Mouse (Mus musculus) left cerebral cortex, adult 9 months (tissue): ENCODE measurements around the gene Rnf187.

Experiments used
- DNase-seq, 2 experiments: peaks; one replicate each; pipeline ENCODE4 v3.0.0; 2022; ENCODE audit warnings: low spot score in 2 of 2

Rnf187 gene

DNA sequence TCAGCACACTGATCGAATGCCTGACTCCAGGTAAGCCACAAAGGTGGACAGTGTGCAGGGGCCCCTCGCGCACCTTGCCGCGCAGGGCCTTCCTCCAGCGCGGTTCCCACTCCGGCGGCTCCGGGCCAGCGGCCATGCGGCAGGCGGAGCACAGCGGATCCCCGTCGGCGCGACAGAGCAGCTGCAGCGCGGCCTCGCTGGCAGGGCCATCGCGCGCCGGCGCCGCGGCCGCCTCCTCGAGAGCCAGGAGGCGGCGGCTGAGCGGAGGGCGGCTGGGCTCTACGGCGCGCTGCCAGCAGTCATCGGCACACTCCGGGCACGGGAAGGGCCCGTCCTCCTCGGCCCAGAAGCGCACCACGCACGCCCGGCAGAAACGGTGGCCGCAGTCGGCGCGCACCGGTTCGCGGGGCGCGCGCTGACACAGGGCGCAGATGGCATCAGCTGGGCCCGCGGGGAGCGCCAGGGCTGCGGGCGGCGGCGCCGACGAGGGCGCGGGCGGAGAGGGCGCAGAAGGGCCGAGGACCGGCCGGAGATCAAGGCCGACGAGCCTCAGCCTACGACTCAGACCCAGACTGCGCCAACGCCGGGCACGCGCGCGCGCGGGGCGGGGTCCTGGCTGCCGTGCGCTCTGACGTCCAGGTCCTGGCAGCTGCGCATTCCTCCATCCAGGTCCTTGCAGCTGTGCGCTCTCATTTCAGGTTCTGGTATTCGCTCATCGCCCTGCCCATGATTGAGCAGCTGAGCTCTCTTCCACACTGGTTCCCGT lies at the start of gene Rnf187:
TSS of gene Rnf187 (minus strand) at position 595 of the 766 bp plus-strand sequence.
- peak; percentile 83 to 93 for DNase-seq

DNA sequence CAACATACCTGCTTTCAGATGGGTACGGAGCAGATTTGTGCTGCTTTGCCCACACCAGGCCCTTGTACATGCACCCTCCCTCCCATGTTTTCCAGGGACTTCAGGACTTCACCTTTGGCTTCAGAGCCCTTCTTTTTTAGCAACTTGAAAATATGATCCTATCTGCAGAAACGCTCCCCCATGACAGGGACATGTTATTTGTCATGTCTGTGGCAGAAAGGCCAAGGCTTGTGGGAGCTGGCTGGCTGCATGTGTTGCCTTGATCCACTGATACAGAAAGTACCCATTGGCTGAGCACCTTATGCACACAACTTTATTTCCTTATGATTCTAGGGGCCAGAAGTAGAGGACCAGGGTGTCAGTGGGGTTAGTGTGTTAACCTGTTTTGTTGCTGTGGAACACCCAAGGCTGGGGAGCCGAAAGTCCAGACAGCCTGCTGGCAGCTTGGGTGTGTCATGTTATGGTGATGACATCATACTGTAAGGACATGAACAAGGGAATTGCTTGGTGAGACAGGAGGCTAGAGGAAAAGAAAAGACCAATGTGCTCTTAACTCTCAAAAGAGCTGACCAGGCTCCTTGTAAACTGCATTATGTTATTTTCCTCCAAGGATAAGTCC lies 46.7 kb upstream of the Rnf187 start:
- DNase-seq: no peak

DNA sequence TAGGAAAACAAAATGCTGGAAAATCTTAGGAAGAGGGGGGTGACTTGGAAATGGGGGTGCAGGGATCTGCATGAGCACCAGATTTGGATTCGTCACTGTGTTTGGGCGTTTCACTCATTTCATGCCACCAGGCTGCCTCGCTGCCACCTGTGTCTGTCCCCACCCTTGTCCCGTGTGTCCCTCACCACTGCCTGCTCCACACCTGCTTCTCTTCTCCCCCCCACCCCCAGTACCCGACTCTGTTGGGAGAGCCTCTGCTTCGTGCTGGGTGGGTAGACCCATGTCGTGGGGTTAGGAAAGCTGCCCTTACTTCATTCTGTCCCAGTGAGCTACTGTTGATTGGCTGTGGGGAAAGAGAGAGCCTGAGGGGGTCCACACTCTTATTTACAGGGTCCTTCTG lies 45.9 kb upstream of the Rnf187 start:
- no peak for DNase-seq

DNA sequence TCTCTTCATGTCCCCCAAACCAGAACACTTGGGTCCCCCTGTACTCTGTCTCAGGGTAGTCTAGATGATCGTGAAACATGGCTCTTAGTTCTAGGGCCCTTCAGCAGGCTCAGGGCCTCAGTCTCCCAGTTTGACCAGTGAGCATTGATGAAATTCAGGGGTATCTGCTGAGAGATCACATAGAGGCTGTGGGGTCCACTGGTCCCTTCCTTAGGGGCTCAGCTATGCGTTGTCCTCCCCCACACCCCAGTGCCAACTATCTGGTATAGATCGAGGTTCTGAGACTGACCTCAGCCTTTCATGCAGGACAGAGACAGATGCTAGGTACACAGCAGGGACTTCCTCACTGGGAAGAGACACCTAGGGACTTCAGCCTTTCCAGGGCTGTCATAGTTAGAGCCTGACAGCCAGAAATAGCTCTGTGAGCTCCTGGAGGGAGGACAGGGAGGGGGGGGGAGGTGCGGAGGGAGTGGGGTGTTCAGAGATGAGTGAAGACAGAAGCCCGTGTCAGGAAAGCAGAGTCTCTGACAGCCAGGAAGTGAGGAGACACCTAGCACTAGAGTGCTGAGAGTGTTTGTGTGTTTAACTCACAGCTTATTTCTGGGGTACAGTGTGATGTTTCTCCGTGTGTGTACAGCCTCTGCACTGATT lies 45.1 kb upstream of the Rnf187 start:
- no peak for DNase-seq

DNA sequence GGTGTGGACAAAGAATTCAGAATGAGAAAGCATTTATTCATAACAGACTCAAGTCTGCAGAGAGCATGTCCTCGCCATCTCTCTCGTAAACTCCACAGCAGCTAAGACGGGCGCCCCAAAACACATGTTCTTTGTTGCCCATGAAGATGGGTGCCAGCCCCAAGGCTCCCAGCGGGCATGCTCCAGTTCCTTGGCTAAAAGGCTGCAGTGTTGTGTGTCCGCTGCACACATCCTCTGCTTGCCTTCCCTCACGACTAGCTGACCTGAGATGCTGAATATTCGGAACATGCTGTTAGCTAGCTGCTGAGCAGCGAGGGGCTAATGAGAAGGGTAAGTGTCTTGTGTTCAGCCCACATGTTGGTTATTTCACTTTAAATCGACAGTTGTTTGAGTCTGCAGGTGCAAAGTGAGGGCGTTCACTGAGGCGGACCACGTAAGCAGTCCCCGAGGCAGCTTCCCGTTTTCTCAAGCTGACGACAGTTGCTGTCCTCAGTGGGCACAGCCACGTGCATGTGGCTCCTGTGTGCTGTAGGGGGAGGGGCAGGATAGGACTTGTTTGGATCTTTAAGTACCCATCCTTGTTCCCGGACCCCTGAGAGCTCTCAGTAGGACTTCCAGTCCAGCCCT lies 43.9 kb upstream of the Rnf187 start:
- no peak for DNase-seq

DNA sequence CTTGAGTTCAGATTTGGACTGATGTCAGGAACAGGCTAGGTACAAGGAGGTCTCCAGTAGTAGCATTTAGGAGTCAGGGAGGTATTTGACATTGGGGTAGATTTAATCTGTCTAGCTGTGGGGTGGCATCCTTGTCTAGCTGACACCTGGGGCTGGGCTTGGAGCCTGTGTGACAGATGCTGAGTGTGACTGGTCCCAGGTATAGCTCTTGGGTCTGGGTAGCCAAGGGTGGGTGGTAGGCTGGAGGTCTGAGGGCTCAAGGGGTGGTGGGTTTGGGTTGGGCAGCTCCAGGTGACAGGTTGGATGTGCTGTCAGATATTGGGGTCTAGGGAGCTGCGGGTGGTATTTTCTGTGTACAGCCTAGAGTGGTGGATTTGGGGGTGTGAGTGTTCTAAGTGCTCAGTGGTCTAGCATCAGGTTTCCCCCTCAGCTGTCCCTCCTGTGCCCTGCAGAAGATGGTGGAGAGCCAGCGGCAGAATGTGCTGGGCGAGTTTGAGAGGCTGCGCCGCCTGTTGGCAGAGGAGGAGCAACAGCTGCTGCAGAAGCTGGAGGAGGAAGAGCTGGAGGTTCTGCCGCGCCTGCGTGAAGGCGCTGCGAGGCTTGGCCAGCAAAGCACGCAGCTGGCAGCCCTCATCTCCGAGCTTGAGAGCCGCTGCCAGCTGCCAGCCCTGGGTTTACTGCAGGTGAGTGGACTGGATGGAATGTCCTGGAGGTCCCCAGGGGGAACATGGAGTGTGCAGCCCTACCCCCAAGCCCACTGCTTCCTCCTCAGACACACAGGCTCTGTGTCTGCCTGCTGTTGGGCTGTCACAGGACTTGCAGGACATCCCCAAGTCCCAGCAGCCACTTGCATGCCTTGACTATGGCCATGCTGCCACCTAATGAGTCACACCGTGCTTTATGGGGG lies 43.1 kb upstream of the Rnf187 start:
- peak; percentile 58 to 78 for DNase-seq

DNA sequence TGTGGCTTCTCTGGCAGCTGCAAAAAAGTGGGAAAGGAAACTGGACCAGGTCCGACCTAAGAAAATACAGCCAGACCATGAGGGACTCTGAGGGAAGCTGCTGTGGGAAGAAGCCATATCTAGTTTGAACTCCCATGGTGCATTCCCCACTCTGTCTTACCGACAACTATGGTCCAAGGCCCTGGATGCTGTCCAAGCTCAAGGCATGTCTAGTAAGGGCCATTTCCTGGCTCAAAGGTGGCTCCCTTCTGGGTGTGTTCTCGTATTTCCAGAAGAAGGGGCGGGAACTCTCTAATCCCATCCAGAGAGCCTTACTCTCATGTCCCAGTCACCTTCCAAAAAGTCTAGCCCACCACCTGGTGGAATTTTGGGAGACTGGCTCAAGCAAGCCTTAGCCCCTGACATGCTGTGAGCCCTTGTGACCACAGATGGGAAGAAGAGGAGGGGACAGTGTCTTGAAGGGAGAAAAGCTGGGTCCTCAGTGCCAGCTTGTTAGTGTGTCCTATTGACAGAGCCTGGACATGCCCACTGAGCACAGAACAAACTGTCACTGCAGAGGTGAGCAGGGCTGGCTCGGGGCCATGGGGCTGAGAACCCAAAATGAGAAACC lies 41.8 kb upstream of the Rnf187 start:
- no peak for DNase-seq

DNA sequence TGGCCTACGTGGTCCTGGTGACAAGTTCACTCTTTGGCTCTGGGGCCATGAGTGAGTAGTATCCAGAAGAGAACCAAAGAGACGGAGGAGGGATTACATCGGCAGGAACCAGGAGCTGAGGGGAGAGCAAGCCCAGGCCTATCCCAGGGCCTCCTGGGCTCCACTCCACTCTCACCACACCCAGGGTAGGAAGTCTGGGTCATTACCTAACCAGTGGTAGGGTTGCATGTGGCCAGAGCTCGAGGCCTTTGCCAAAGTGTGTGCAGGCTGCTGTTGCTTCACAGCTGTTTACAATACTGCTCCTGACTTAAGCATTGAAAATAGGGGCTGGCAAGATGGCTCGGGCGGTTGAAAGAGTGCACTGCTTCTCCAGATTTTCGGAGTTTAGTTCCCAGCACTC lies 40.9 kb upstream of the Rnf187 start:
- no peak for DNase-seq

DNA sequence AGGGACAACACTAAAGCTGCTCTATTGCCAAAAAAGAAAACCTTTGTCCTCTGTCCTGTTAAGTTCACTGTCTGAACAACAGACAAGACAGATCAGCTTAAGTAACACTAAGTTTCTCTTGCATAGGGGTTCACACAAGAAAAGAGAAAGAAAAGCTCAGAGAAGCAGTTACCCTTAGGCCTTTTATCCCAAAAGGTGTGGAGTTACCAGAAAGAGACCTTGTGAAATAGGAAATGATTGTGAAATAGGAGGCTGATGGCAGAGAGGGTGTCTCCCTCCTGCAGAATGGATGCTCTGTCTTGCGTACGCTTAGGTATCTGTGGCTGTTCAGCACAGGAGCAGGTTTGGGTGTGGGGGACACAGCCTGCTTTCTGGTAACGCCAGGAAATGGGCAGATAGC lies 40.5 kb upstream of the Rnf187 start:
- no peak for DNase-seq

DNA sequence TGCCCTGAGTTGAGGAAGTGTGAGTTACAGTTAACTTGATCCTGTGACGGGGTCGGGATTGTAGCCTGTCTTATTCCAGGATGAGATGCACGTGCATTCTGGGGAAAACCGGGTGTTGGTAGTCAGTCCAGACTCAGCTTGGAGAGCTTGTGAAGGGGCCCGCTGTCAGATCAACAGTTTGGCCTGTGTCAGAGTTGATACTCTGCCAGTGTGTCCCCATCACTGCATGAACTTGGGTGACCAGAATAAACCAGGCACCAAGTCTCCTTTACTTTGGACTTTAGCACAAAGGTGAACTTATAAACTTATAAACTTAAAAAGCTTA lies 40.0 kb upstream of the Rnf187 start:
- DNase-seq: no peak

DNA sequence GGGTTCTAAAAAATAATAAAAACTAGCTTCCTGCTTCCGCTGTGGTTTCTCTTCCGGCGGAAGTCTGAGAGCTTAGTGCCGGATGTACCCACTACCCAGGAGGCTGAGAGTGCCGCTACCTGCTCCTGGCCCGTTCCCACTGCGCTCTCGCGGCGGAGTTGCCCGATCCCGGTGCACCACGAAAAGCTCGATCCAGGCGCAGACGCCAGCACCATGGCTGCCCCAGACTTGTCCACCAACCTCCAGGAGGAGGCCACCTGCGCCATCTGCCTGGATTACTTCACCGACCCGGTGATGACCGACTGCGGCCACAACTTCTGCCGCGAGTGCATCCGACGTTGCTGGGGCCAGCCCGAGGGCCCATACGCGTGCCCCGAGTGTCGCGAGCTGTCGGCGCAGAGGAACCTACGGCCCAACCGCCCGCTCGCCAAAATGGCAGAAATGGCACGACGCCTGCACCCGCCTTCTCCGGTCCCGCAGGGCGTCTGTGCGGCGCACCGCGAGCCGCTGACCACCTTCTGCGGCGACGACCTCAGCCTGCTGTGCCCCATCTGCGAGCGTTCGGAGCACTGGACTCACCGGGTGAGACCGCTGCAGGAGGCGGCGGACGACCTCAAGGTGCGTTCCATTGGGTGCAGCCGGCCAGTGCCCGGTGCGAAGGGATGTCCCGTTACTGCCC lies 39.5 kb upstream of the Rnf187 start, which contains the start of gene Trim11:
TSS of gene Trim11 (plus strand) at position 67 of the 679 bp plus-strand sequence.
- no peak for DNase-seq

DNA sequence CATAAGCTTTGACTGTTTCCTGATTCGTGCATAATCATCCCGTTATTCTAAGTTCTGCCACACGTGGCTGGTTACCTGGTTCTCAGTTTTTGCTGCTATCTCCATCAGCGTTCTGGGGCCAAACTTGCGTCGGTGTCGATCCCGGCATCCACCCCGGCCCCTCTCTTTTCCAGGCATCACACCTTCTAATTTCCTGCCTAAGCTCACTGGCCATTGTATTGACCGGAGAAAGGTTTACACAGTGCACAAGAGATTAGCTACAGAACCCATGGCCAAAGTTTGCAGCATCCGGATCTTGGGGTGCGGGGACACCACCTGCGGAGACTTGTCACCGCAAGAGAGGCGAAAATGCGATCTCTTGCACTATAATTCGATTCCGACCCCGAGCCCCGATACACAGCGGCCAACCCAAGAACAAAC lies 38.9 kb upstream of the Rnf187 start:
- DNase-seq: no peak

DNA sequence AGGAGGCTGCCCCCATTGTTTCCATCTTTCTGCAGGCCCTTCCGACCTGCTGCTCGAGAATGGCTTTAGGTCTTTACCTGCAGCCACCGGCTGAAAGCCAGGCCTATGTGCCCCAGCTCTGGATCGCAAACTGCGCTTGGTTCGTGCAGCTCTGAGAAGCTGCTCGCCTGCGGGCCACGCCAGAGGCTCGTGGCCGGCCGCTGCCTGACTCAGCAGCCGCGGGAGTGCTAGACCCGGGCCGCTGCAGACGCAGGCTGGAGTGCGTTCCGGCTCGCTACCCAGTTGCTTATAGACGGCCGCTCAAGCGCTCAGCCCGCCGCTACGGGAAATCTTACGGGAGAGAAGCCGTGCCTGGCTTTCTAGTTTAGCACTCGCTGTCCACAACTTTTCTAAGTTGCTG lies 38.4 kb upstream of the Rnf187 start:
- no peak for DNase-seq

DNA sequence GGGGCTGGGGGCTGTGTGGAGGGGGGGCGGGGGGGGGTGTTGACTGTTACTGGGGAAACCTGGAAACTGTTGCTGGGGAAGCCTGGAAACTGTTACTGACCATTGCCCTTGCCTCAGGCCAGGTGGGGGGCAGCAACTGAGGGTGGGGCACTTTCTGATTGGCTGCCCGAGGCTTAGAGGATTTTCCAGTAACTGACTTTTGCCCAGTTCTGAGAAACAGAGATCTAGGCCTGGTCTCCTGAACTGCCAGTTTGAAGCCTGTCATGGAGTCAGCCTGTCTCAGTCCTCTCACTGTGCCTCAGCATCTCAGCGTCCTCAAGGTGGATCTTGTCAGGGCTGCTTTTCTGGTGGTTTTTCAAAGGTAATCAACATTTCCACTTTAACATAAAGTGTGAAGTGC lies 35.7 kb upstream of the Rnf187 start:
- DNase-seq: no peak

DNA sequence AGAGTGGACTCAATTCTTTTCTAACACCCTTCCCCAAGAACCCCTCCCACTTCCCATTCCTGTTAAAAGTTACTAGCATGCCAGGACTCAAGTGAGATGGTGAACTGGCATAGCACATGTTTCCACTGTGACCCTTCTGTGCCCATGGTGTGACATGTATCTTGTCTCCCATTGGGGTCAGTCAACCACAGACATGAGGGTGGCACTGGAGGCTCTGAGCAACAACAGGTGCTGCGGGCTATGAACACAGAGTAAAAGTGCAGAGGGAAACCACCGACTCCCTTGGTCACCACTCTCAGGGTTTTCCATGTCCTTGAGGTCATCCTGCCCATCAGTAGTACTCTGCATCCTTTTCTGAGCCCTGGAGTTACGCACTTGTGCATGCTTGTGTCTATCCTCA lies 33.1 kb upstream of the Rnf187 start:
- no peak for DNase-seq

DNA sequence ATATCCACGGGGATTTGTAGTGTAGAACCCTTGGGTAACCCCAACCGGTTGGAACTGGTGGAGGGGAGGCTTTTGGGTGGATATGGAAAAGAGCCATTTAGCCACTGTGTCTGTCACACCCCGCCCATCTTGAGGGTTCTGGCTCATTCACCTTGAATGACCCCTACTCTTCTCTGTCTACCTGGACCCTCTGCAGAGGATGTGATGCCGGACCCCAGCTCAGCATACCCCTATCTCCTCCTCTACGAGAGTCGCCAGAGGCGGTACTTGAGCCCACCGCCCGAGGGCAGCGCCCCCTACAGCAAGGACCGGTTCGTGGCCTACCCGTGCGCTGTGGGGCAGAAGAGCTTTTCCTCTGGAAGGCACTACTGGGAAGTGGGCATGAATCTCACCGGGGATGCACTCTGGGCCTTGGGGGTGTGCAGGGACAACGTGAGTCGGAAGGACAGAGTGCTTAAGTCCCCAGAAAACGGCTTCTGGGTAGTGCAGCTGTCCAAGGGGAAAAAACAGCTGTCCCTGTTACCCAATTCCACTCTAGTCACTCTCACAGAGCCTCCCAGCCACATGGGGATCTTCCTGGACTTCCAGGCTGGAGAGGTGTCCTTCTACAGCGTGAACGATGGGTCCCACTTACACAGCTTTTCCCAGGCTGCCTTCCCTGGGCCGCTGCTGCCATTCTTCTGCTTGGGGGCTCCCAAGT lies 32.3 kb upstream of the Rnf187 start:
- no peak for DNase-seq

DNA sequence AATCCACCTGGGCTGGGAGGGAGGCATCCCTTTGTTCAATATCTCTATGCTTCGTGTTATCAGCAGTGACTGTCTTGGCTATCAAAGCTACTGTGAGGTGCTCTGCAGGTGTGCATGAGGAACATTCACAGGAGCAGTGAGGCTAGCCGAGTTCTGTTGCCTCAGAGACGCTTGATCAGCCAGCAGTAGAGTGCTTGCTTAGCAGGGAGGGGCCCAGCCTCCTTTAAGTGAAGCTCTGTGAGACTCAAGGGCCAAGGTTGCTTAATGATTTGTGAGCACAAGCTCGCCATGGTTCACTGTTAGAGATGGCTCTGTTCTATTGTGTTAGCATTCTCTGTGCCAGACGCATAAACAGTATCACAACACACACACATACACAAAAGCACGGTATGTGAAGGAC lies 30.9 kb upstream of the Rnf187 start:
- DNase-seq: no peak

DNA sequence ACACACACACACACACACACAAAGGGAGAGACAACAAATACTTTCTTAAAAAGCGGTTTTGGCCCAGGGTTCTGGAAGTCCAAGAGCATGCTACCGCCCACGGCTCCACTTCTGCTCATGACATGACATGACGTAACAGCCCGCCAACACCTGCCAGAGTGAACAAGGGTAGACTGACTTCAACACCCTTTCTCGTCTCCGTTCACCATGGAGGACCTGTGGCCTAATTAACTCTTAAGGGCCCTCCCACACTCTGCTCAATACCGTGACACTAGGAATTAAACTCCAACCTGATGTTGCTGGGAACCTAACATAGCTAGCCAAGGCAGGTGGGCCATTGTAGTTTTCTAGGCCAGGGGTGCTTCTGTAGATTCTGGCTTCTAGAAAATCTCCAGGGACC lies 30.3 kb upstream of the Rnf187 start:
- DNase-seq: no peak

DNA sequence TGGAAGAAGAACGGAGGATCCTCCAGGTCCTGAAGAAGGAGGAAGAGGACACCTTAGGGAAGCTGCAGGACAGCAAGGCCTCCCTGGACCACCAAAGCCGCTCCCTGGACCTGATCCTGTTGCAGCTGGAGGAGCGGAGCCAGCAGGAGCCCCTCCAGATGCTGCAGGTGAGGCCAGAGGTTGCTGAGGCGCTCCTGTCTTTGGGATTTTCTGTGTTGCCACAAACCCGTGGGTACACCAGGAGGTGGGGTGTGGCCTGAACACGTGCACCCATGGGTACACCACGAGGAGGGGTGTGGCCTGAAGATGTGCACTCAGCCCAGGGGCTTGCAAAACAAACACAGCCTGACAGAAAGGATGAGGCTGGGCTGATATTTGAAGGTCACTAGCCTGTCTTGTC lies 29.8 kb upstream of the Rnf187 start:
- DNase-seq: no peak

DNA sequence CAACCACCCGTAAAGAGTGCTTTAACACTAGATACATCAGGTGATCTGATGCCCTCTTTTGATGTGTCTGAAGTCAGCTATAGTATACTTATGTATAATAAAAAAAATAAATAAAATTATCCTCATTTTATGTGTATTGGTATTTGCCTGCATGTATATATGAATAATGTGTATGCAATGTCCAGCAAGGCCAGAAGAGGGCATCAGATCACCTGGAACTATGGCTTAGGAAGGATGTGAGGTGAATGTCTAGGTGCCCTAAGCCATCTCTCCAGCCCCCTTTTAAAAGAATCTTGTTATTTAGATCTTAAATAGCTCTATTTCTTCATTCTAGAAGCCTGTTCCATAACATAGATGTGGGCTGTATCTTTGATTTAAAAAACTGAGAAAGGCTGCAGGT lies 28.6 kb upstream of the Rnf187 start:
- DNase-seq: no peak
